Mouse (Mus musculus) cerebellum, adult 11-12 months (tissue): Measurements from ENCODE around the gene Duoxa2.

ENCODE experiments used
- DNase-seq: peaks from one replicate; pipeline ENCODE4 v3.0.0; 2022

Duoxa2 gene

DNA sequence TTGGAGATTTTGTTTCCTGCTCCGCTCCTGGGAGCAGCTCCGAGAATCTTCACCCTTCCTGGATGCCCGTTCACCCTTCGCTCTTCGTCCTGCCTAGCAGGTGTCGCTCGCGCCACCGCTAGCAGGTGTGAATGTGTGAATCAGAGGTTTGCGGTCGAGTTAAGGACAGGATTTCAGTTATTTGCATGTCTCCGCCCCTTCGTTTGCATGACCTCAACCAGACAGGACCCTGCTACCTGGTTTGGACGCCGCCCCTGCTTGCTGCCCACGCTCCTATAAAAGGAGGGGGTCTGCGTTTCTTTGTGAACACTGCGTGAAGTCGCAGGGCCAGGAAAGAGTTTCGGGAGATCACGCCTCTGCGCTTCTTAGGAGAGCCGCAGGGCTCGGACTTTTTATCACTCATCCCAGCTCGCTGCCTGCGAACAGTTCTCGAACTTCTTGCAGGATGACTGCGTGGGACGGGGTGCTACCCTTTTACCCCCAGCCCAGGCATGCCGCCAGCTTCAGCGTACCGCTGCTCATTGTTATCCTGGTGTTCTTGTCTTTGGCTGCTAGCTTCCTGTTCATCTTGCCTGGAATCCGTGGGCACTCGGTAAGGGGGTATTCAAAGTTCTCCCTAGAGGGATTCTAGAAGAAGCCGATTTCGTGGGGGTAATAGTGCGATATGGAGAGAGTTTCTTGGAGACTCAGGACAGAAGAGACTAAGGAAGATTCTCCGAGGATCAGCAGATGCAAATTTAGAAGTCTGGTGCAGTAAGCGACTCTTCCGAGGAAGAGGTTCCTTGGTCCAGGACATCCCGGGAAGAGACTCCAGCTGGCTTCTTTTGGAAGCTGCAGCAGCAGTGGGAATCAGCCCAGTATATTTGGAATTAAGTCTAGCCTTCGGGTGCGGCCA, at the start of gene Duoxa2:
Gene Duoxa2, plus strand, starts transcription at position 305 of the 895 bp plus-strand sequence.
- no peak for DNase-seq

- DNase-seq, result no peak
Measured at GRCm38 (mm10) chr2:122255997-122256396, 42.7 kb upstream of the Duoxa2 start.

DNA sequence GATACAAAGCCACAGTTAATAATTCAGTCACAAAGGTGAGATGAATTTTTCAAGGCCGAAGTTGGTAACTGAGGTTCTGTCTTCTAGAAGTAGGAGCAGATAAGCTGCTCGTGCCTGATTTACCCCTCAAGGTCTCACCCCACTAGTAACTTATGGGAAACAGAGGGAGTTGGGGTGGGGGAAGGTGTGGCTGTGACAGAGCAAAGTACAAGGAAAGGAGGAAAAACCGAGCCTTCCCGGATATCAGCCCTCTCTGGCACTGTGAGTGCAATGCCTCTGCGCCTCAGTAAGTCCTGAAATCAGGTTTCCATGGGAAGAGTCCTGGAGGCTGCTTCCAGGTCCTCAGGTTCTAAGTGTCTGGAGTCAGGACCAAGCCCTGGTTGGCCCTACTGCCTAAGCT, 38.0 kb upstream of the Duoxa2 start:
- DNase-seq, result no peak

GRCm38 (mm10) chr2:122264690-122265089, 34.0 kb upstream of the Duoxa2 start:
- no peak for DNase-seq

DNA sequence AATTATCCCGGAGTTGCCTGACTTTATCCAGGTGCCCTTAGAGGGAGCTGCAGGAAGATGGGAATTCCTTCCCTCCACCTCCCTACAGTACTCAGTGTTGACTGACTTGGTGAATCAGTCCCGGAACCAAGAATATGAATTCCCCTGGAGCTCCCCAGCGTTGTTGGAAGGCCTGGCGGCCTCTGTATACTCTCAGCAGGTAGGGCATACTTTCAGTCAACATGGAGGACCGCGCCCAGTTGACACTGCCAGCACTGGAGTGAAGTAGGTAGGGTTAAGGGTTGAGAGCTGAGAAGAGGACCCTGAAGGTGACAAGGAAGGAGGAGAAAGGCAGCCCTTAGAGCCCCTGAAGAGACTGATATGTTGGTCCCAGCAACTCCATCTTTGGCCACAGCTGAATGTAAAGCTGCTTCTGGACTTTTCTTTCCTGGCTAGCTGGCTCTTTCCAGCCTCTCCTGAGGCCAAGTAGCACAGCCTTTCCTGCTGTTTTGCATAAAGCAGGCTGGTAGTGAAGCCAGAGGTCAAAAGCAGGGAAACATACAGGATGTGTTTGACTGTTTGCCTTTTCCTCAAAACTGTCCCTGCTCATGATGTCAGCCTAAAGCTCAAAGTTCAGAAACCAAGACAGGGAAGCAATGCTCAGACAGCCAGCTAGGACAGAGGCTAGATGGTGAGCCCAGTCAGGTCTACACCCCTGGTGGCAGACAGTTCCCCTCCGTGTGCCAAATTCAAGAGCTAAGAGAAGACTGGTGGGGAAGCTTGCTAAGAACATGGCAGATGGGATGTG, 32.1 kb upstream of the Duoxa2 start:
- DNase-seq, result no peak

DNA sequence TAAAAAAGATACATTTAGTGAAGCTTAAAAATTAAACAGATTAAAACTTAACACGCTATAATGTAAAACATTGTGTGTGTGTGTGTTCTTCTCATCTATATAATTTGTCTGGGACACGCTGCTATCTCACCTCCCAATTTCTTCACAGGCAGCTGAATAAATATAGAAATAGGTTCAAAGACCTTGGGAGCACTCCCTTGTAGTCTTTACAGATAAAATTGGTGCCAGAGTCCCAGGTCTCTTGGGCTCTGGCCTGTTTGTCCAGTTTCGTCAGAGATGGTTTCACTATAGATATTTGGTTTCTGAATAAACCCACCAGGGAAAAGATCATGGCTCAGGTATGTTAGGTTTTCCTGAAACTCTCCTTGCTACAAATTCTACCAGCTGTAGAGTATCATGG, 19.9 kb upstream of the Duoxa2 start:
- DNase-seq, result no peak

DNA sequence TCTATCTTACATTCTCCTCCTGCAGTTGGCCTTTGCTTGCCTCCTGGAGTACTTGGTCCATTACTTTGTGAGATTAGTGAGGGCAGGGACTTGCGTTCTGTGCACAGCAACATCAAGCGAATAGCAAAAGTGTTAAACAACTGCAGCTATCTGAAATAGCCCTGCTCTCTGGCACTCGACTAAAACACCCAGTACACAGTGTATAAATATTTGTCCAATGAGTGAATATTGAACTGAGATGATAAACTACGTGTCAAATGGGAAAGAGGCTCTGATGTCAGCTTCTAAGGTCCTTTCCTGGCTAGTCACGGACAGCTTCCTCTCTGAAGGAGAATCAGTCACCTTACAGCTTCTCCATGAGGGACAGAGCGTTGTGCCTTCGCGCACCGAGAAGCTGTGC, 14.6 kb upstream of the Duoxa2 start:
- DNase-seq, result no peak

- no peak for DNase-seq
Measured at GRCm38 (mm10) chr2:122286137-122286536, 12.6 kb upstream of the Duoxa2 start.

DNA sequence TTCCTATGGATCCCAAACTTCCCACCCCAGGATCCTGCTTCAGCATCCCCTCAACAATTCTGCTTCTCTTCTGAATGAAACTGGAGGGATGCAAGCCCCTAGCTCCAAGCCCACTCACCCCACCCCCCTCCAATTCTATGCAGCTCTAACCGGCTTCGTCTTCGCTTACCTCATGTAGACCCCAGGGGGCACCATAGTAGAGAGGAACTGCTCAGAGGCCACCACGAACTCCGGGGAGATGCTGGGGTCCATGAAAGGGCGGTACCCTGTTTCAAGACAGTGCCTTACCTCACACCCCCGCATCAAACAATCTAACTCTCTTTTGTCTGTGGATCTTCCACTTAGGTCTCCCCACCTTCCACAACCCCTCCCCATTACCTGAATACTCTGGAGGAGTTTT, 3.8 kb upstream of the Duoxa2 start:
- no peak for DNase-seq

DNA sequence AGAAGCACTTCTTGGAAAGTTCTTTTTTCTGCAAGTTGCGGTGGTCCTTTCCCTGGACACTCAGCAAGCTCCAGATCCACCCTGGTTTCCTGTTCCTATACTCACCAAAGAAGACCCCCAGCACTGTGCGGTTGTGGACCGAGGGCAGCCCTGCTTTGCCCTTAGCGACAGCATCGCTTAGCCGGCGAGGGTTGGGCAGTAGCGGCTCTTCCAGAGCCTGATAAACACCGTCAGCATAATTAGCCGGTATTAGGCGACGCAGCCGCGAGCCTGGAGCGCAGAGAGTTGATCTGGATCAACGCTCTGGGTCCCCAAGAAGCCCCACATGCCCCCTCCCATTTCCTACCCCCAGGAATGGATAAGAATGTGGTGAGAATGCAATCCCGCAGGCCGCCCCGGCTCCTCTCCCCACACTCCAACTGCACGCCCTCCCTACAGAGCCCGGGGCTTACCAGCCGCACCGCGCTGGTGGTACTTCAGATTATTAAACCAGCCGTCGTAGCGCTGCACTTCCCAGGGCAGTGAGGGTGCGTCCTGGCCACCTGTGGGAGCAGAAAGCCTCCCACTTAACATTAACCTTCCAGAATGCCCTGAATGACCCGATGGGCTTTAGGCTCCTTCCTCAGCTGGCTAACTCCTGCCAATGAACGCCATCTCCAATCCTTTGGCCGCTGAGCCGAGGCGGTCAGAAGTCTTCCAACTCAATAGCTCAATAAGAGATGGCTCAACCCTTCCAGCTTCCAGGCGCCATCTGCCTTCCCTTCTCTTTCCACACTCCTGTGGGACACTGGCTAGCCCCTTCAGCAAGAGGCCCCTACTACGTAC, 1.2 kb upstream of the Duoxa2 start:
- DNase-seq, result no peak

DNA sequence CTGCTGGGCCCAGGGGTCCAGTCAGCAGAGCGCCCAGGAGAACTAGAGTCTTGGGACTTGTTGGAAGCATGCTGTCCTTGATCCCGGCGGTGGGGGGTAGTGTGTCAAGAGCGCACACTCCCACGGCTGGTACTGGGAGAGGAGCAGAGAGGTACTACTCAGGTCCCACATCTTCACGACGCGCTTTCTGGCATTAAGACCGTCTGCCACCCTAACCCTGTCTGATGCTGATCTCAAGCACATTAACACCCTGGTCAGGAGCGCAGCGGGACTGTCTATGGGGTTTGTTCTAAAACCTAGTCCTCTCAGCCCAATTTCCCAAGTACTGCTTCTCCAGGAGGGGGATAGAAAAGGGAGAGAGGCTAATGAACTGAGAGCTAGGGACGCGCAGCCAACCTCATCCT, 602 bp upstream of the Duoxa2 start, which contains the start of gene Duox2:
Gene Duox2, minus strand, starts transcription at position 354 of the 404 bp plus-strand sequence.
- DNase-seq, result no peak

- no peak for DNase-seq
Measured at GRCm38 (mm10) chr2:122299911-122300655, 1.4 kb downstream of the Duoxa2 start.

- DNase-seq, result no peak
Measured at GRCm38 (mm10) chr2:122300656-122301020, 1.9 kb downstream of the Duoxa2 start.

GRCm38 (mm10) chr2:122301081-122301920, 2.6 kb downstream of the Duoxa2 start:
- DNase-seq, result peak; percentile 27

DNA sequence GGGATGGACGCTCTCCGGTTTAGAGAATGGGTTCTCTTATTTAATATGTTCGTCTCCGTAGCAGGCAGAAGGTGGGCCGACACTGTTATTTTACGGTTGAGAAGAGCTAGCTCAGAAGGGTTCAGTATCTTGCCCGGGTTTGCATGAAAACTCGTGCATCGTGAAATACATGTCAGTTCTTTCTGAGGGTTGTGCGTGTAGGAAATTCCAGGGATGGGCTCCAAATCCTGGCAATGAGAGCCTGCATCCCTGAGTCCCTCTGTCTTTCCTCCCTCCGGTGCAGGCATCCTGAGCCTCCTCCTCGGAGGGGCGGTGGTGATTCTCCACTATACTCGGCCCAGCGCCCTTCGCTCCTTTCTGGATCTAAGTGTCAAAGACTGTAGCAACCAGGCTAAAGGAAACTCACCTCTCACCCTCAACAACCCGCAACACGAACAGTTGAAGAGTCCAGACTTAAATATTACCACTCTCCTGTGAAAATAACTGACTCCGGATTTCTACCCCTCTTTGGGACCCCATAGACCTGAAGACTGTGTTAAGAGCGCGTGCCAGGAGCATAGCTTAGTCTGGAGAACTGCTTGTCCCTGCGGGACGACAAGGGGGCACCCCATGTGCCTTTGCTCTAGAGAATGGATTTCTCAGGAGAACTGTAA, 3.3 kb downstream of the Duoxa2 start:
- no peak for DNase-seq

GRCm38 (mm10) chr2:122302574-122303241, 4.0 kb downstream of the Duoxa2 start:
- DNase-seq, result peak; percentile 45

DNA sequence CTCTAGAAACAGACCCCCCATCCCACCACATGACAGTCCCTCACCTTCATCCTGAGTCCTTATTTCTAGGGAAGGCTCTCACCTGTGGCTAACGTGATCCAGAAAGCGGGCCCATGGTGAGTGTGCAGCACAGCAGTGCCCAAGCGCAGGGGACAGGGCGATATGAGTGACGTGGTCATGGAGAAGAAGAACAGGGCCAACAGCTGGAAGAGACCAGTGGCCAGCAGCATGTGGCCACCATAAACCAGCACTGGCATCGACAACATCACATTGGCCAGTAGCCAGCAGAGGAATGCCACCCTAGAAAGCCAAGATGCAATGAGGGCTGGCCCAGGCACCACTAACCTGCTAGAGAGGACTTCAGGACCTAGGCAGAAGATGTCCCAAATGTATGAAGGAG, 5.8 kb downstream of the Duoxa2 start:
- DNase-seq, result no peak

DNA sequence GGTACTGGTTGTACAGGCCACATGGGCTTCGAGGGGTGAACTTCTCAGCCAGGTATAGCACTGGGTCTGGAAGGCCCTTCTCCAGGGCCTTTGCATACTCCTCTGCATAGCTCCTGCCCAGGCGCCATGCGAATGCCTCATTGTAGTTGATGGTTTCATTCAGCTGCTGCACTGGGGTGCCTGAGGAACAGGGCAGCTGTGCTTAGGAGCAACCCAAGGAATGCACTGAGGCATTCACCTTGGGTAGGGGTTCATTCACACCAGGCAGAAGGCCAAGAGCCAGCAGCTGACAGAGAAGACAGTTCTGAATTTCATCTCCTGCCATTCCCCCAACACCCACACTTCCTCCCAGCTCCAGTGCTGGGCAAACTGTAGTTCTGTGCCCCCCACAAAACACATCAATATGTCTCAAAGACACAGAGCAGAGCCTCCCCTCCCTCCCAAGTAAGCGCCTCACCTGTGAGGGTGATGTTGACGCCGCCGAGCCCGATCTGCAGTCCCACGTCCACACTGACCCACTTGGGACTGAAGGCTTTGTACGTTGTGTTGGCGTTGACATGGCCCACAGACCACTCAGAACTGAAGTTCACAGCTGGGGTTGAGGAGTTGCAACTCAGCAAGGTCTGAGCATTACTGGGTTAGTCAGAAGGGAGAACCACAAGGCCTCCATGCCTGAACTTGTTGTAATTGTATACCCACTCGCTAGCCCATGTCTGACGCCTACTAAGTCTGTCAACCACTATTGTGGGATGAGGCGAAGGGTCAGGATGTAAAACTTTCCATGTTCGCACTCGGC, 6.6 kb downstream of the Duoxa2 start:
- no peak for DNase-seq

DNA sequence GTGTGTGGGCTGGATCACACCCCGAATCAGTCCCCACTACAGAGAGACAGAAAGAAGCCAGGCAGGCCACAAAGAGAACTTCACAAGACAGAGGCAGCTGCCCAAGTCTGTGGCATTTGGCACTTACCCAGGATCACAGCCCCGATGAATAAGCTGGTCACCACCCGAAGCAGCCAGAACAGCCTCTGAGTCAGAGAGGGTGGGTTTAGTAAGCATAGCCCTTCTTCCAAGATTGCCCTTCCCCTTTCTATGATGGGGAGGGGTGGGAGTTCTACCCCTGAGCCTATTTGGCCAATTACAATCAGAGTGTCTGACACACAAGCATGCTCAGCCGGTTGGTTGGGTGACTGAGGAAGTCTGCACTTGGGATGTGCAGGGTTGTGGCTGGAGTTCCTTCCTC, 7.5 kb downstream of the Duoxa2 start:
- no peak for DNase-seq
